Mouse (Mus musculus): ENCODE data around the gene Sap30. TPM values are rescaled to one million over a fixed set of nuclear protein-coding genes. Genes with fewer than 3 reads are reported as not detected.

Gene Sap30
- polyA plus RNA-seq, 1 experiment = 32.5 TPM

DNA sequence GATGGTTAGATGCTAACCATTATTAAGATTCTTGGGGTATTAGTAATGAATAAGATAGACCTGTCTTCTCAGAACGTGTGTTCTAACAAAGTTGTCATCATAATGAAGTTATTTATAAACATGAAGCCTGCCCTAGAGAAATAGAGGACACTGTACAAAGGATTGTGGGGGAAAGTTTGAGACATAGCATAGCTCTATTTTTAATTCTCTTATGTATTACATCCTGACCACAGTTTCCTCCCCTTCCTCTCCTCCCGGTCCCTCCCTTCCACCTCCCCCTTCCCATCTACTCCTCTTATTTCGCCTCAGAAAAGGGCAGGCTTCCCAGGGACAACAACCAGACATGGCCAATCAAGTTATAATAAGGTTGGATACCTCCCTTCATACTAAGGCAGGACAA, 9.3 kb downstream of the Sap30 start:
- TF ChIP-seq E2F4 (IDR thresholded peaks at IDR 0.05; ENCODE audit: insufficient read depth) (no peak), MYOG (IDR thresholded peaks at IDR 0.05; ENCODE audit: control insufficient read depth in 1 of 3, insufficient read depth in 1 of 3, insufficient read length in 2 of 3, low read depth in 2 of 3) (no peak), REST (IDR thresholded peaks at IDR 0.05; ENCODE audit: insufficient read depth, insufficient read length) (no peak), CEBPB (IDR thresholded peaks at IDR 0.05; ENCODE audit: insufficient read depth, poor library complexity, severe bottlenecking) (no peak), POLR2AphosphoS2 (IDR thresholded peaks at IDR 0.05; ENCODE audit: insufficient read length, low read depth) (no peak), TCF3 (IDR thresholded peaks at IDR 0.05; ENCODE audit: insufficient read length, low read depth) (no peak), MAX (IDR thresholded peaks at IDR 0.05; ENCODE audit: low read depth) (no peak), SRF (IDR thresholded peaks at IDR 0.05; ENCODE audit: control insufficient read depth, insufficient read length, low read depth) (no peak), MYOD1 (IDR thresholded peaks at IDR 0.05; ENCODE audit: control insufficient read depth in 1 of 3, insufficient read length in 2 of 3, low read depth in 2 of 3) (no peak), TCF12 (IDR thresholded peaks at IDR 0.05; ENCODE audit: insufficient read depth, poor library complexity, severe bottlenecking) (no peak), POLR2A (IDR thresholded peaks at IDR 0.05; ENCODE audit: insufficient read length, low read depth) (no peak), USF1 (IDR thresholded peaks at IDR 0.05; ENCODE audit: low read depth) (no peak)
- Histone ChIP-seq H3K4me3 (no peak overlapping the region), H3K27me3 (ENCODE audit: control insufficient read depth, insufficient read depth, insufficient read length) (no peaks in the 10 kb centered on the region), H3K4me2 (ENCODE audit: low read depth) (no peak overlapping the region), H3K36me3 (ENCODE audit: control insufficient read depth, insufficient read depth) (peaks cover 24% of the 10 kb centered on the region), H3ac (ENCODE audit: control insufficient read depth, insufficient read length) (no peak overlapping the region), H3K79me2 (ENCODE audit: control insufficient read depth, insufficient read depth) (no peaks in the 10 kb centered on the region)

DNA sequence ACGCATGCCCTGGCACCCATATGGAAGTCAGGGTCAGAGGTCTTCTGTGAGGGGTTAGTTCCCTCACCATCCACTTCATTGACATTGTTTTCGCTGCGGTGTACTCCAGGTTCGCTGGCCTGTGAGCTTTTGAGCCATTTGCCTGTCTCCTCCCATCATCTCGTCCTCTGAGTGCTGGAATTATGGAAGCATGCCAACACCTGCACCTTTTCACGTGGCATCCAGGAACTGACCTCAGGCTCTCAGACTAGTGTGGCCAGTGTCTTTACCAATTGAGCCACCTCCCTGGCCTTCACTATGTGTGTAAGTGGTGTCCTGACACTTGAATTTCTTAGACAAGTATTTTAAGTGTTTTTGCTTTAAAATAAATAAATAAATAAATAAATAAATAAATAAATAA, 13.9 kb downstream of the Sap30 start:
- Histone ChIP-seq H3K79me2 (ENCODE audit: control insufficient read depth, insufficient read depth) (no peaks in the 10 kb centered on the region), H3ac (ENCODE audit: control insufficient read depth, insufficient read length) (no peak overlapping the region), H3K27me3 (ENCODE audit: control insufficient read depth, insufficient read depth, insufficient read length) (no peaks in the 10 kb centered on the region), H3K36me3 (ENCODE audit: control insufficient read depth, insufficient read depth) (no peaks in the 10 kb centered on the region), H3K4me2 (ENCODE audit: low read depth) (no peak overlapping the region), H3K4me3 (no peak overlapping the region)
- TF ChIP-seq TCF12 (IDR thresholded peaks at IDR 0.05; ENCODE audit: insufficient read depth, poor library complexity, severe bottlenecking) (no peak), MYOG (IDR thresholded peaks at IDR 0.05; ENCODE audit: control insufficient read depth in 1 of 3, insufficient read depth in 1 of 3, insufficient read length in 2 of 3, low read depth in 2 of 3) (no peak), MAX (IDR thresholded peaks at IDR 0.05; ENCODE audit: low read depth) (no peak), POLR2A (IDR thresholded peaks at IDR 0.05; ENCODE audit: insufficient read length, low read depth) (no peak), REST (IDR thresholded peaks at IDR 0.05; ENCODE audit: insufficient read depth, insufficient read length) (no peak), MYOD1 (IDR thresholded peaks at IDR 0.05; ENCODE audit: control insufficient read depth in 1 of 3, insufficient read length in 2 of 3, low read depth in 2 of 3) (no peak), USF1 (IDR thresholded peaks at IDR 0.05; ENCODE audit: low read depth) (no peak)

DNA sequence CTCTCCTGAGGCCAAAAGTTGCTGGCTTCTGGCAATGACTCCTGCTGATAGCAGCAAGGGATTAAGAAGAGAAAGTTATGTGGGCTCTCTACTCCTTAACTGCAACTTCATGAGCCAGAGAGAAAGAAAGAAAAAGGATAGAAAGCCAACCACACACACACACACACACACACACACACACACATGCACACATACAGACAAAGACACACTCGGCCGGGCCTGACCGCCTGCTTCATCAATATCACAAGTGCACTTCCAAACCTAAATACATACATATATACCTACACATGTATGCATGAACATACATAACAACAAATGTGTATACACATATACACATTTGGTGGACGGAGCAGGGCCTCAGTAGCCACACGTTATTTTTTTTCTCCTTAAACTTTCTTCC, 16.8 kb downstream of the Sap30 start:
- no peak overlapping the region for H3K4me3 ChIP-seq
- TF ChIP-seq USF1 (IDR thresholded peaks at IDR 0.05; ENCODE audit: low read depth) (no peak), TCF12 (IDR thresholded peaks at IDR 0.05; ENCODE audit: insufficient read depth, poor library complexity, severe bottlenecking) (no peak), E2F4 (IDR thresholded peaks at IDR 0.05; ENCODE audit: insufficient read depth) (no peak), CEBPB (IDR thresholded peaks at IDR 0.05; ENCODE audit: insufficient read depth, poor library complexity, severe bottlenecking) (no peak), REST (IDR thresholded peaks at IDR 0.05; ENCODE audit: insufficient read depth, insufficient read length) (no peak), MYOG (IDR thresholded peaks at IDR 0.05; ENCODE audit: control insufficient read depth in 1 of 3, insufficient read depth in 1 of 3, insufficient read length in 2 of 3, low read depth in 2 of 3) (no peak), POLR2AphosphoS2 (IDR thresholded peaks at IDR 0.05; ENCODE audit: insufficient read length, low read depth) (no peak), POLR2A (IDR thresholded peaks at IDR 0.05; ENCODE audit: insufficient read length, low read depth) (no peak), SRF (IDR thresholded peaks at IDR 0.05; ENCODE audit: control insufficient read depth, insufficient read length, low read depth) (no peak), MYOD1 (IDR thresholded peaks at IDR 0.05; ENCODE audit: control insufficient read depth in 1 of 3, insufficient read length in 2 of 3, low read depth in 2 of 3) (no peak), TCF3 (IDR thresholded peaks at IDR 0.05; ENCODE audit: insufficient read length, low read depth) (no peak), MAX (IDR thresholded peaks at IDR 0.05; ENCODE audit: low read depth) (no peak)
- no peaks in the 10 kb centered on the region for H3K79me2 ChIP-seq (ENCODE audit: control insufficient read depth, insufficient read depth)
- no peak overlapping the region for H3ac ChIP-seq (ENCODE audit: control insufficient read depth, insufficient read length)
- no peaks in the 10 kb centered on the region for H3K27me3 ChIP-seq (ENCODE audit: control insufficient read depth, insufficient read depth, insufficient read length)
- no peaks in the 10 kb centered on the region for H3K36me3 ChIP-seq (ENCODE audit: control insufficient read depth, insufficient read depth)
- no peak overlapping the region for H3K4me2 ChIP-seq (ENCODE audit: low read depth)

DNA sequence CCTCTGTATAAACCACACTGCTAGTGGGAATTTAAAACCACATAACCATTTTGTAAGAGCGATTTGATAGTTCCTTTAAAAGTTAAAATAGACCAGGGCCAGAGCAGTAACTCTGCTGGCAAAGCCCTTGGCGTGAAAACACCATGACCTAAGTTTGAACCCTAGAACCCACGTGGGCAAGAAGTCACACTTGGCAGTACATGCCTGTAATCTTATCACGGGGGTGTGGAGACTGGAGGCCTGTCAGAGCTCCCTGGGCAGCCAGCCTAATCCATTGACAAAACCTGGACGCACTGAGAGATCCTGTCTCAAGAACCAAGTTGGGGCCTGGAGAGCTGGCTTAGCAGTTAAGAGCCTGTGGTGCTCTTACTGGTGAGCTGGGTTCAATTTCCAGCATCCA, 19.0 kb downstream of the Sap30 start:
- TF ChIP-seq MAX (IDR thresholded peaks at IDR 0.05; ENCODE audit: low read depth) (no peak), TCF3 (IDR thresholded peaks at IDR 0.05; ENCODE audit: insufficient read length, low read depth) (no peak), USF1 (IDR thresholded peaks at IDR 0.05; ENCODE audit: low read depth) (peak; percentile 42), MYOG (IDR thresholded peaks at IDR 0.05; ENCODE audit: control insufficient read depth in 1 of 3, insufficient read depth in 1 of 3, insufficient read length in 2 of 3, low read depth in 2 of 3) (no peak)

DNA sequence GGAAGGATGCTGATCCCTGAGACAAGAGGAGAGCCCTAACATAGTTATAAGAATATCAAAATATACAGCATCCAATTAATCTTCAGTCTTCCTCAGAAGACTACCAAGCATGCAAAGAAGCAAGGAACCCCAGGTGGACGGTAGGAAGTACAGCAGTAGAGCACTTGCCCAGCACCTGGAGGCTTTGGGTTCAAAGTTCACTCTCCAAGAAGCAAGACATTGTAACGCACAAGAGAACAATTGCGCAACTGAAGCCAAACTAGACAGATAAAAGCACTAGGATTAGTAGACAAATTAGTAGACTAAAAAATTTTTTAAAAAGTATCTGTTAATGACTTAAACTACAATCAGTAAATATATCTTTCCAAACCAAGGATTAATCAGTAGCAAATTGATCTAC, 23.9 kb downstream of the Sap30 start:
- no peak for TF ChIP-seq MYOD1 (IDR thresholded peaks at IDR 0.05; ENCODE audit: control insufficient read depth in 1 of 3, insufficient read length in 2 of 3, low read depth in 2 of 3)
- TF ChIP-seq CEBPB (IDR thresholded peaks at IDR 0.05; ENCODE audit: insufficient read depth, poor library complexity, severe bottlenecking) = peak; percentile 37; the same call in 1 of the 2 replicates
- no peak for TF ChIP-seq USF1 (IDR thresholded peaks at IDR 0.05; ENCODE audit: low read depth)
- no peak for TF ChIP-seq POLR2A (IDR thresholded peaks at IDR 0.05; ENCODE audit: insufficient read length, low read depth)
- no peak for TF ChIP-seq MYOG (IDR thresholded peaks at IDR 0.05; ENCODE audit: control insufficient read depth in 1 of 3, insufficient read depth in 1 of 3, insufficient read length in 2 of 3, low read depth in 2 of 3)
- Histone ChIP-seq H3K36me3 (ENCODE audit: control insufficient read depth, insufficient read depth) (no peaks in the 10 kb centered on the region), H3K4me2 (ENCODE audit: low read depth) (no peak overlapping the region), H3K79me2 (ENCODE audit: control insufficient read depth, insufficient read depth) (no peaks in the 10 kb centered on the region), H3K27me3 (ENCODE audit: control insufficient read depth, insufficient read depth, insufficient read length) (peaks cover 7% of the 10 kb centered on the region), H3K4me3 (no peak overlapping the region), H3ac (ENCODE audit: control insufficient read depth, insufficient read length) (no peak overlapping the region)

More for the DNA sequence above, 19.0 kb downstream of the Sap30 start:
- H3K36me3 ChIP-seq (ENCODE audit: control insufficient read depth, insufficient read depth) = no peaks in the 10 kb centered on the region
- H3K27me3 ChIP-seq (ENCODE audit: control insufficient read depth, insufficient read depth, insufficient read length) = no peaks in the 10 kb centered on the region
- no peak overlapping the region for H3ac ChIP-seq (ENCODE audit: control insufficient read depth, insufficient read length)
- no peaks in the 10 kb centered on the region for H3K79me2 ChIP-seq (ENCODE audit: control insufficient read depth, insufficient read depth)
- no peak overlapping the region for H3K4me2 ChIP-seq (ENCODE audit: low read depth)
- no peak overlapping the region for H3K4me3 ChIP-seq
